Mouse (Mus musculus): ENCODE measurements around the gene Prickle3.

DNA sequence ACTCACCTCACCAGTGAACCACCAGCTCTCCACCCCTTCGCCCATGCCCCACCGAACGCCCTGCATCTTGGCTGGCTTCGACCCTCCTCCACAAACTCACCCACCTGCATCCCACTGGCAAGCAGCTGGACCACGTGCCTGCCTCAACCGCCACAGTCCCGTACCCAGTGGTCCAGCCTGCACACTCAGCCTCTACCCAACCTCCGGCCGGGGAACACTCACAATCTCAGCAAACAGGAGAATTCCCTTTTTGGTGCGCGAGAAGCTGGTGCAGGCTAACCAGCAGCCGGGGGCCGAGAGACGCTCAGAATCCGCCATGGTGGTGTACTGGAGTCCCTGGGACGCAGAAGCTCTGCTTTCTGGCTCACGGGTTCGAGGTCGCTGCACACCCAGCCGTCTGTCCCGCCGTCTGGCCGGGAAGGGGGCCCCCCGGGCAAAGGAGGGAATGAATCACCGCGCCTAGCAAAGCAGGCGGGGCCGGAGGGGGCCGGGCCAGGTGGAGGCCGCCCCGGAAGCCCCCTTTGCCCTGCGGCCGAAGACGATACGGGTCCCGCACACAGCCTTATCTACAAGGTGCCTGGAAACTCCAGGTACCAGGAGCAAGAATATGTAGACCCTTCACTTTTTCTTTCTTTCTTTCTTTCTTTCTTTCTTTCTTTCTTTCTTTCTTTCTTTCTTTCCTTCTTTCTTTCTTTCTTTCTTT lies 14.0 kb downstream of the Prickle3 start, which contains the start of gene Plp2:
- no peak for TF ChIP-seq POLR2A (IDR thresholded peaks at IDR 0.05; ENCODE audit: low read depth, low read length)
- no peak for TF ChIP-seq CTCF (IDR thresholded peaks at IDR 0.05; ENCODE audit: extremely low read depth, insufficient read depth, insufficient read length, insufficient replicate concordance)

Data from spleen, adult 2 months (tissue).